Mouse (Mus musculus) spleen, adult 2 months (tissue): ENCODE data around the gene Acin1. TPM values are rescaled to one million over a fixed set of nuclear protein-coding genes. Genes with fewer than 3 reads are reported as not detected.
A peak's percentile ranks its signal among the peaks of the same experiment; 100 is the strongest.

Experiments used
- DNase-seq, 2 experiments: peaks; one replicate each; pipeline versions ENCODE4 v3.0.0 to v3.0.0-alpha.2; 2012 to 2021; ENCODE audit warnings: low spot score in 2 of 2, low read depth in 1 of 2
- H3K27ac ChIP-seq: fragments of 200-500 bp; 2 replicates; pipeline ENCODE4 v1.5.1; 2012; ENCODE audit warnings: low read length, inconsistent platforms; ENCODE audit not compliant: insufficient read depth
- H3K27me3 ChIP-seq: fragments of 200-500 bp; 2 replicates; pipeline ENCODE4 v1.6.1; 2012; ENCODE audit warnings: mild to moderate bottlenecking, moderate library complexity, low read length, inconsistent platforms; ENCODE audit not compliant: control insufficient read depth, insufficient read depth
- H3K36me3 ChIP-seq: fragments of 200-500 bp; 2 replicates; pipeline ENCODE4 v1.6.1; 2012; ENCODE audit warnings: mild to moderate bottlenecking, low read length, inconsistent platforms; ENCODE audit not compliant: control insufficient read depth, insufficient read depth
- H3K4me1 ChIP-seq: fragments of 200-500 bp; 2 replicates; pipeline ENCODE4 v1.6.1; 2011; ENCODE audit warnings: inconsistent platforms; ENCODE audit not compliant: control insufficient read depth, insufficient read depth, insufficient read length
- H3K4me3 ChIP-seq: fragments of 200-500 bp; 2 replicates; pipeline ENCODE4 v1.5.1; 2011; ENCODE audit warnings: mild to moderate bottlenecking, inconsistent platforms; ENCODE audit not compliant: insufficient read depth, insufficient read length; ENCODE audit errors: extremely low read depth
- CTCF ChIP-seq: fragments of 200-500 bp; IDR thresholded peaks from 2 replicates; pipeline ENCODE4 v1.5.1; 2011; ENCODE audit warnings: mild to moderate bottlenecking, inconsistent platforms; ENCODE audit not compliant: insufficient read depth, insufficient read length, insufficient replicate concordance; ENCODE audit errors: extremely low read depth
- POLR2A ChIP-seq: fragments of 200-500 bp; IDR thresholded peaks from 2 replicates; pipeline ENCODE4 v1.6.1; 2011; ENCODE audit warnings: low read depth, low read length, inconsistent platforms
- WGBS: fragments of 180-500 bp; shearing (Covaris S2); methylation state at CpG from one replicate; pipeline ENCODE4 v1.1.7; 2018; 5-methylcytosine and 5-hydroxymethylcytosine counted together
- polyA plus RNA-seq: library from polyadenylated mRNA; depleted of rRNA; stranded (reverse); fragments of >200 nt; gene quantifications from 2 replicates; pipeline ENCODE4 v1.2.3, GENCODE M21; 2012

The Acin1 gene
- polyA plus RNA-seq, 1 experiment, result 126 TPM

DNA sequence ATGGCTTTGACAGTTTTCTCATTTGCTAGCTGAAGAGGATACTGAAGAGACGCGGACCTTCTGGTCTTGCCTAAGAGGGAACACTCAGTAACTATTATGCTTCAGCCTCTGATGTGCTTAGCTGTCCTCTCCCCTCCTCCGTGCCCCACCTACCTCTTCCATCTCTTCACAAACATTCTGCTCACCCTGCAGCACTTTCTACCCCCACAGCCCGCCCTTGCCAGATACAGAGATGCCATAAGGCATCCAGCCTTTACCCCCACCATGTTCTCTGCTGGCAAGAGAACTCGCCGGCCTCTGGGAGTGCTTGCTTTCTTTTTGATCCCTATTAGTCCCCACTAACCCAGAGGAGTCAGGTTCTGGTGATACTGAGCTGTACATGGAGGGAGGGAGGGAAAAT lies 76.1 kb downstream of the Acin1 start:
- H3K4me1 ChIP-seq, result peaks cover 3% of the 10 kb centered on the region; the same call in 1 of the 2 replicates
- TF ChIP-seq CTCF (no peak), POLR2A (no peak)
- no peak for DNase-seq
- no peak overlapping the region for H3K27ac ChIP-seq
- H3K4me3 ChIP-seq, result no peak overlapping the region
- H3K27me3 ChIP-seq, result no peaks in the 10 kb centered on the region
- H3K36me3 ChIP-seq, result peaks cover 10% of the 10 kb centered on the region
- 86% methylated on average over 6 of the region's 6 CpGs for WGBS

DNA sequence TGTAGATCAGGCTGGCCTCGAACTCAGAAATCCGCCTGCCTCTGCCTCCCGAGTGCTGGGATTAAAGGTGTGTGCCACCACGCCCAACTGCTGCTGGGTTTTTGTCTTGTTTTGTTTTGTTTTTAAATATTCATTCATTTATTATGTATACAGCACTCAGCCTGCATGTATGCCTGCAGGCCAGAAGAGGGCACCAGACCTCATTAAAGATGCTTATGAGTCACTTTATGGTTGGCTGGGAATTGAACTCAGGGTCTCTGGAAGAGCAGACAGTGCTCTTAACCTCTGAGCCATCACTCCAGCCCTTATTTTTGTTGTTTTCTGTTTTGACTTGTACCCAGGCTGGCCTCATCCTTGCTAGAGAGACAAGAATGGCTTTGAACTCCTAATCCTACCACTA lies 76.8 kb downstream of the Acin1 start:
- peaks cover 5% of the 10 kb centered on the region; the same call in 1 of the 2 replicates for H3K4me1 ChIP-seq
- DNase-seq, result peak in 1 of 2 experiments; percentile 34
- peaks cover 10% of the 10 kb centered on the region for H3K36me3 ChIP-seq
- H3K4me3 ChIP-seq, result no peak overlapping the region
- no peak for TF ChIP-seq POLR2A
- TF ChIP-seq CTCF, result peak; percentile 15; the same call in 1 of the 2 replicates
- H3K27me3 ChIP-seq, result no peaks in the 10 kb centered on the region
- no peak overlapping the region for H3K27ac ChIP-seq
- WGBS, result 81% methylated on average over 4 of the region's 4 CpGs

DNA sequence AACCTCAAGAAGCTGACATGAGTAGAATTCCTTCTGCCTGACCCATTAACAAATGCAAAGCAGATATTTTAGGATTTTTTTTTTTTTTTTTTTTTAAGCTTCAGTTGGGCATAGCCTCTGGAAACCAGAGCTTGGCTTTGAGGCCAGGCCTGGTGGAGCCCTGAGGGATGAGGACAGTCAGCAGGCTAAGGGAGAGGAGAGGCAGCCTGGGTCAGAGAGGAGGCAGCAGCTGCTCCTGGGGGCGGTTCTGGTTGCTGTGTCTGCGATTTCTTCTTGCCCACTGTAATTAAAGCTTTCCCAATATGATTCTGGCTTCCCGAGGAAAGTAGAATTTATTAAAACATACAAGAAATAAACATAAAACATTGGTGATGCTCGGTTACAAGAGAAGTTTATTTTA lies 77.5 kb downstream of the Acin1 start:
- TF ChIP-seq CTCF, result no peak
- no peak for TF ChIP-seq POLR2A
- Histone ChIP-seq H3K27me3 (no peaks in the 10 kb centered on the region), H3K27ac (no peak overlapping the region), H3K4me3 (no peak overlapping the region), H3K4me1 (peaks cover 5% of the 10 kb centered on the region; the same call in 1 of the 2 replicates), H3K36me3 (peaks cover 10% of the 10 kb centered on the region)
- DNase-seq, result no peak
- WGBS, result 82% methylated on average over 4 of the region's 4 CpGs

DNA sequence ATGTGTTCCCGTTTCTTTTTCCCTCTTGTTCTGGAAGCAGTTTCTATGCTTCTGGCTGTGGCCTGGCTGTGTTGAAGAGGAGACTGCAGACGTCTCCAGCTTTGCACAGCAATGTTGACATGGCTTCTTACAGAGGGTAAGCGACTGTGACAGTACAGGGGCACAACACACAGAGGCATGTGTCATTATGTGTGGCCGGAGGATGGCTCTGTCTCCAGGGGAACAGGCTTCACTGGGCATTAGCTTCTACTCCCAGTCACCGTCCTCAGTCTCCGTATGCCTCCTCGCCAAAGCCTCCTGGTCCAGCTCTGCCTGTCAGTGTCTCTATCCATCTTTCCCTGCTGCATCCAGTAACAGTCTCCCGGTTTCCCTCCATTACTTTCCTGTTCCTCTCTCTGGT lies 79.5 kb downstream of the Acin1 start:
- Histone ChIP-seq H3K4me1 (peaks cover 8% of the 10 kb centered on the region; the same call in 1 of the 2 replicates), H3K4me3 (no peak overlapping the region), H3K27me3 (no peaks in the 10 kb centered on the region), H3K36me3 (peaks cover 2% of the 10 kb centered on the region), H3K27ac (no peak overlapping the region)
- 85% methylated on average over 8 of the region's 8 CpGs for WGBS
- TF ChIP-seq CTCF, result no peak
- TF ChIP-seq POLR2A, result no peak
- DNase-seq, result no peak

DNA sequence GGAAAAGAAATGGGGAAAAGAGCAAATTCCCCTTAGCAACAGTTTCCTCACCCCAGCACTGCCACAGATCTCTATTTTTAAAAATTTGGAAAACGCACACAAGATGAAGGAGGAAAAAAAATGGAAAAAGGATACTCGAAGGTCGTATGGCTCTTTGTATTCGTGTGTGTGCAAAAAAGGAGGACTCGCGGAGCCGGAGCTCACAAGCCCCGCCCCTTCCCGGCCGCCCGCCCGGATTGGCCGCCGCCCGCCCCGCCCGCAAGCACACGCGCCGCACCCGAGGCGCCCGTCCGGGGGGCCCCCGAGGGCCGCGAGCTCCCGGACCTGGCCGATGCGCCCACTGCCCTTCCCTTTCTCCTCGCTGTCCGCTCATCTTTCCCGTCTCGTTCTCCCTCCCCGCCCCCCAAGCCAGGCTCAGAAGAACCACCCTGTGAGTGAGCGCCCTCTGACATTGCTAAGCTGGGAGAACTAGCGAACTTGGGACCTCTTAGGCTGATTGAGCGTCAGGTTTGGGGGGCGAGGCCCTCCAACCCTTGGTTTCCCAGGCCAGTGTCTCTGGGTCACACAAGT lies 80.9 kb downstream of the Acin1 start, which contains the start of gene 4931414P19Rik:
Gene 4931414P19Rik, minus strand, starts transcription at position 242 of the 570 bp plus-strand sequence.
- peak; percentile 10 for TF ChIP-seq POLR2A
- no peak for TF ChIP-seq CTCF
- 1% methylated on average over 37 of the region's 39 CpGs for WGBS
- peak in 1 of 2 experiments; percentile 79 for DNase-seq

DNA sequence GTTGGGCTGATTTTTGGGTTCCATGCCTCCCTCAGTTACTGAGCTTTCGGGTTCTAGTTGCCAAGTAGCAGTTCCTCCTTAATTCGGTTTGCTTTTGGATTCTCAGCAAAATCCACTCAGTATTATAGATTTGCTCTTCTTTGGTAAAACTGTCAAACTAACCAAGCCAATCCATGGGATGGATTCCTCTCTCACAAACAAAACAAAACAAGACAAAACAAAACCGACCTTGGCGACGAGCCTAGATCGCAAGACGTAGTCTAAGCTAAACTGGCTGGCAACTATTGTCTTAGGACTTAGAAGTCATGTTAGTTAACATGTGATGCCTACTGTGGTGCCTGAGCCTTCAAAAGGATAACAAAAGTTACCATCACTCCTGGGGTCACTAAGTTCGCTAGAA lies 83.0 kb downstream of the Acin1 start:
- H3K36me3 ChIP-seq, result no peaks in the 10 kb centered on the region
- H3K4me3 ChIP-seq, result peak overlapping the region; percentile 52; the same call in 1 of the 2 replicates
- H3K27me3 ChIP-seq, result no peaks in the 10 kb centered on the region
- no peak for DNase-seq
- WGBS, result 87% methylated on average over 8 of the region's 8 CpGs
- H3K4me1 ChIP-seq, result peaks cover 8% of the 10 kb centered on the region; the same call in 1 of the 2 replicates
- peak overlapping the region; percentile 85 for H3K27ac ChIP-seq
- TF ChIP-seq CTCF (no peak), POLR2A (no peak)

More for the DNA sequence above, 80.9 kb downstream of the Acin1 start, which contains the start of gene 4931414P19Rik:
- Histone ChIP-seq H3K27ac (peak within 1 kb of the TSS; percentile 68), H3K27me3 (no peaks in the 10 kb centered on the region), H3K4me3 (peak within 1 kb of the TSS; percentile 87), H3K36me3 (no peaks in the 10 kb centered on the region), H3K4me1 (peaks cover 8% of the 10 kb centered on the region; the same call in 1 of the 2 replicates)

DNA sequence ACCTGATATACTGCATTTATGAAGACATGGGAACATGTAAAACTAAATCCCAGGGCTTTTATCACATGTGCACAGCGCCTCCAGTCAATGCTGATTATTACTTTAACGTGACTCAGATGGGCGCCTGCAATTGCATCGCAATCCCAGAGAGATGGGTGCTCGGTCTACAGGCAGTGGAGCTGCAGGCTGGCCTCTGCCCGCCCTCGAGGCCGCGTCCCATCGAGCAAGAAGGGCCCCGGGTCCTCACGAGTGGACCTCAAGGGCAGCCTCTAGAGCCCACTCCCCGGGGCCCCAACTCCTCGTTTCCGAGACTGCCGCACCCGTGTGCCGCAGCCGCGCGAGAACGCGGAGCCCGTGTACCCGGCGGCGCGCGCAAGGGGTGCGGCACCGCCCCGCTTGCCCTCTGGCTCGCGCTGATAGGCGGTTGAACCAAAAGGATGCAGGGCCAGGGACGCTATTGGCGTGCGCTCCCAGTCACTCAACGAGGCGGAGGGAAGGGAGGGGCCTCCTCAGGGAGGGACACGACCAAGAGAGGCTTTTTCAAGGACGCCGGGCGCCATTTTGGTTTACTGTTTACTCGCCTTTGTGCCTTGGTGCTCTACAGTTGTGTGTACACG lies 83.6 kb downstream of the Acin1 start:
- WGBS, result under 1% methylated on average over 46 of the region's 46 CpGs
- H3K27me3 ChIP-seq, result no peaks in the 10 kb centered on the region
- H3K4me1 ChIP-seq, result peaks cover 8% of the 10 kb centered on the region; the same call in 1 of the 2 replicates
- H3K4me3 ChIP-seq, result peak overlapping the region; percentile 87
- peak overlapping the region; percentile 96 for H3K27ac ChIP-seq
- peak; percentile 71; the same call in 1 of the 2 replicates for TF ChIP-seq POLR2A
- TF ChIP-seq CTCF, result no peak
- peak; percentile 94 to 95 for DNase-seq
- H3K36me3 ChIP-seq, result no peaks in the 10 kb centered on the region
